Mouse (Mus musculus): ENCODE results near the gene Ntn1.

- TF ChIP-seq POLR2A (IDR thresholded peaks at IDR 0.05; ENCODE audit: low read depth, low read length) = no peak
- TF ChIP-seq CTCF (conservative IDR thresholded peaks at IDR 0.05; ENCODE audit: insufficient read depth, insufficient read length, low read depth, low read length) = no peak
Observed at GRCm38 (mm10) chr11:68308911-68309580, 91.6 kb downstream of the Ntn1 start.

Data from kidney, adult 2 months (tissue).